Mouse (Mus musculus) midbrain, postnatal 0 days (tissue): ENCODE data around the gene Calcrl. TPM values are rescaled to one million over a fixed set of nuclear protein-coding genes. Genes with fewer than 3 reads are reported as not detected.

ENCODE experiments used
- ATAC-seq: fragments of 200-750 bp; cut with Nextera tagmentation; 2 replicates; pipeline ENCODE4 v1.8.0; 2017; ENCODE audit warnings: moderate number of reproducible peaks, mild to moderate bottlenecking, moderate TSS enrichment, moderate library complexity; ENCODE audit not compliant: low FRiP score
- DNase-seq: peaks from one replicate; pipeline ENCODE4 v3.0.0-alpha.2; 2015; ENCODE audit warnings: low spot score
- H3K27ac ChIP-seq: fragments of 300-500 bp; sonication (generic); 2 replicates; pipeline ENCODE4 v1.5.1; 2014; ENCODE audit warnings: low read depth, mild to moderate bottlenecking, low read length, mixed read lengths
- H3K27me3 ChIP-seq: fragments of 300-500 bp; sonication (generic); 2 replicates; pipeline ENCODE4 v1.6.1; 2014; ENCODE audit warnings: low read length, control low read depth, mixed read lengths; ENCODE audit not compliant: insufficient read depth
- H3K36me3 ChIP-seq: fragments of 300-500 bp; sonication (generic); 2 replicates; pipeline ENCODE4 v1.6.1; 2014; ENCODE audit warnings: low read length, control low read depth, mixed read lengths; ENCODE audit not compliant: insufficient read depth
- H3K4me1 ChIP-seq: fragments of 300-500 bp; sonication (generic); 2 replicates; pipeline ENCODE4 v1.6.1; 2014; ENCODE audit warnings: mild to moderate bottlenecking, control low read depth, antibody characterized with exemption, low read length, mixed read lengths; ENCODE audit not compliant: insufficient read depth
- H3K4me2 ChIP-seq: fragments of 300-500 bp; sonication (generic); 2 replicates; pipeline ENCODE4 v1.6.1; 2014; ENCODE audit warnings: low read depth, mild to moderate bottlenecking, low read length, mixed read lengths; ENCODE audit not compliant: poor library complexity, severe bottlenecking
- H3K4me3 ChIP-seq: fragments of 300-500 bp; sonication (generic); 2 replicates; pipeline ENCODE4 v1.5.1; 2014; ENCODE audit warnings: low read depth, mild to moderate bottlenecking, low read length, moderate library complexity
- H3K9ac ChIP-seq: fragments of 300-500 bp; sonication (generic); replicated peaks from 2 replicates; pipeline ENCODE4 v1.6.1; 2014; ENCODE audit warnings: mild to moderate bottlenecking, low read length, moderate library complexity, mixed read lengths; ENCODE audit not compliant: poor library complexity, severe bottlenecking
- H3K9me3 ChIP-seq: fragments of 300-500 bp; sonication (generic); 2 replicates; pipeline ENCODE4 v1.6.1; 2016; ENCODE audit warnings: low read length, control low read depth
- CTCF ChIP-seq: IDR thresholded peaks from 2 replicates; pipeline ENCODE4 v1.5.1; 2016; ENCODE audit warnings: antibody characterized with exemption, mild to moderate bottlenecking
- WGBS: fragments of 180-500 bp; shearing (Covaris S2); extraction: QIAGEN DNeasy Blood & Tissue Kit; methylation state at CpG from one replicate; pipeline ENCODE4 v1.1.7; 2014; 5-methylcytosine and 5-hydroxymethylcytosine counted together
- polyA plus RNA-seq: library from polyadenylated mRNA; unstranded; fragments of >200 nt; fragmentation: Nextera tagmentation; extraction: Ambion mirVana; gene quantifications from 2 replicates; pipeline ENCODE4 v1.2.1, GENCODE M21; 2015
- total RNA-seq: library from RNA; depleted of rRNA; stranded (reverse); fragments of >200 nt; gene quantifications from 2 replicates; pipeline ENCODE4 v1.2.3, GENCODE M21; 2014

The Calcrl gene
- total and polyA plus RNA-seq, 2 experiments from 2014 or later: 6.0 to 19.5 TPM

DNA sequence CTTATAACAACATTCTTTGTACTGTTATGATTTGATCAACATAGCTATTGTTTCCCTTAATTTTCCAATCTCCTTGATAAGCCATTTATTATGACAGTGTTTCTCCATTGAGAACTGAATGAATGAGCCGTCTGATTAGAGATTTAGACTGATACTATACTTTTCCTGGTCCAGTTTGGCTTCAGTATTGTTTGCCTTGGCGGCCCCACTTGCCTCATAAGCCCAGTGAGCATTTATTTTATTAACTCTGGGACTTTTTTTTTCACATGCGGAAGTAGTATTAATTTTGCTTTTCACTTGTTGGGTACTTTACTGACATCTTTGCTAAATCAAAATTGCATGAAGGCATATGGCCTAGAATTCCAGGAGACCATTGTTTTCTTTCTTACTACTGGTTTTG is 59.9 kb downstream of the Calcrl start:
- no peak for TF ChIP-seq CTCF
- no peak overlapping the region for H3K27ac ChIP-seq
- no peak overlapping the region for H3K4me2 ChIP-seq
- 84% methylated on average over 3 of the region's 3 CpGs for WGBS
- no peaks in the 10 kb centered on the region for H3K27me3 ChIP-seq
- ATAC-seq: no peak
- H3K36me3 ChIP-seq: no peaks in the 10 kb centered on the region
- DNase-seq: no peak
- no peaks in the 10 kb centered on the region for H3K4me1 ChIP-seq
- H3K9me3 ChIP-seq: no peaks in the 10 kb centered on the region
- no peak overlapping the region for H3K4me3 ChIP-seq
- H3K9ac ChIP-seq: no peak overlapping the region

DNA sequence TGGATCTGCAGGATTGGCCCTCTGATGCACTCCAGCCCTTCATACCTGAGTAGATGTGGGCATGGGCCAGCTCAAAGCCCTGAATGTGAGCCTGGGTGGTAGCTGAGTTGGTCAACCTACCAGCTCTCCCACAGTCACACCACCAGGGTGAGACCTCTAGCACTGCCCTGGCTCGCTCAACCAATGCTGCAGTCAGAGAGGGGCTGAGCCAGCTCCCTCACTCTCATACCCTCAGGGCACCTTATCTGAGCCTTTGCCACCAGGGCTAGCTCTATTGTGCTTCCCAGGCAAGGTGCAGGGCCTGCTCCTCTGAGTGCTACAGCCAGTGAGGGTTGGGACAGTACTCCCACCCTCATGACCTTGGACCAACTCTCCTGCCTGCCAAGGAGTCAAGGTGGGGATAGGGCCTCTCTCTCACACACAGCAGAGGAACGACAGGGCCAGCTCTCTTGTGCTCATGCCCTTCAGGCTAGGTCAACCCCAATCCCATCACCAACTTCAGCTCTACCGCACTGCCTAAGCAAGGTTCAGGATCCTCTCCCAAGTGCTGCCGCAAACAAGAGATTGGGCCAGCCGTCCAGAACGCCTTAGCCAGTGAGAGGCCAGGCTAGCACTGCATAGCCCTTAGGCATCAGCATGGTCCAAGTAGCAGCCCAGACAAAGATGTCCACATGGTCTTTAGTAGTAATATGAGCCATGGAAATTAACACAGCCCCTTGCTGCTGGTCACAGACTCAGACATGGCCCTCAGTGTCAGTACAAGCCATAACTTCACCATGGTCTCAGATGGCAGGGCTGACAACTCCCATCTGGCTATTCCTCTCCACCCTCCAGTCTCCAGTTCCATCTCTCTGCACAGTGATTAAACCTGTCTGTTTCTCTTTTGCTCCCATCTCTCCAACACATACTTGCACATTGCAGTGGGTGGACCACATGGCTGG is 62.2 kb downstream of the Calcrl start:
- Histone ChIP-seq H3K9ac (no peak overlapping the region), H3K36me3 (no peaks in the 10 kb centered on the region), H3K4me1 (no peaks in the 10 kb centered on the region), H3K27ac (no peak overlapping the region), H3K4me2 (no peak overlapping the region), H3K9me3 (no peaks in the 10 kb centered on the region), H3K4me3 (no peak overlapping the region), H3K27me3 (no peaks in the 10 kb centered on the region)
- no peak for TF ChIP-seq CTCF
- no peak; the same call in 1 of the 2 replicates for ATAC-seq
- WGBS: 94% methylated on average over 6 of the region's 6 CpGs
- DNase-seq: no peak

DNA sequence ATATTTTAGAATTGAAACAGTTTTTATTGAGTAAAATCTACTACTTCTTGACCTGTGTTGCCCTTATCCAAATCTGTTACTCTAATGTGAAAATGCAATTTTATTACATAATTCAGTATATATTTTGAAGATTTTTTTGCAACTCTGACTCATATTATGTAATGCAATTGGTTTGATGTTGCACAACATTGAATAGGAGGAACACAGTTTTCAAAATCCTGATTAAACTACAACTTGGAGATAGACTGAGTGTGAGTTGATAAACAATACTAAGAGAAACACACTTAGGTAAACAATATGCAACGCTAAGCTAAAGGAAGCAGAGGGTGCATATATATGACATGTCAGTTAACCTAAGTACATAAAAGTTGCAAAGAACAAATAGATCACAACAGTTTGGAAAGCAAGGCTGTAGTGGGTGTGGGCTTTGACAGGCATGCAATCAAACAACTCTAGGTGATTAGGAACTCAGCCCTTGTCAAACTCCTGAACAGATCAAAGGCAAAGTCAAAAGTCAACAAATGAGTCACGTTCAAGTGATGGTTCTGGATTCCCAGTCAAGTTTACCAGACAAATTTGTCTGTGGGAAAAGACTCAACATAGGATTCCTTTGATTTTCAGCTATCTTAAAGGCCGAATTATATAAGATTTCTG is 66.4 kb downstream of the Calcrl start:
- Histone ChIP-seq H3K27ac (no peak overlapping the region), H3K9ac (no peak overlapping the region), H3K9me3 (no peaks in the 10 kb centered on the region), H3K27me3 (no peaks in the 10 kb centered on the region), H3K4me2 (no peak overlapping the region), H3K4me3 (no peak overlapping the region), H3K36me3 (no peaks in the 10 kb centered on the region), H3K4me1 (no peaks in the 10 kb centered on the region)
- no peak for TF ChIP-seq CTCF
- no peak for DNase-seq
- no peak for ATAC-seq
- 71% methylated on average over 3 of the region's 3 CpGs for WGBS

DNA sequence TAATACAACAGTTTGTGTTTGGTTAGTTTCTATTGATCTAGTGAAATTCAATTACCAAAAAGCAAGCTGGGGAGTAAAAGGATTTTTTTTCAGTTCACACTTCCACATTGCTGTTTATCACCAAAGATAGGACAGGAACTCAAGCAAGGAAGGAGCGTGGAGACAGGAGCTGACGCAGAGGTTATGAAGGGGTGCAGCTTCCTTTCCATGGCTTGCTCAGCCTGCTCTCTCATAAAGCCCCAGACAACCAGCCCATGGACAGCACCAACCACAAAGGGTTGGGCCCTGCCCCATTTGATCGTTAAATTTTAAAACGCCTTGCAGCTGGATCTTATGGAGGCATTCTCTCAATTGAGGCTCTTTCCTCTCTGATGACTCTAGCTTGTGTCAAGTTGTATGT is 69.9 kb downstream of the Calcrl start:
- Histone ChIP-seq H3K4me1 (no peaks in the 10 kb centered on the region), H3K27ac (no peak overlapping the region), H3K9ac (no peak overlapping the region), H3K36me3 (no peaks in the 10 kb centered on the region), H3K4me3 (no peak overlapping the region), H3K27me3 (no peaks in the 10 kb centered on the region), H3K9me3 (no peaks in the 10 kb centered on the region), H3K4me2 (no peak overlapping the region)
- 95% methylated on average over 4 of the region's 4 CpGs for WGBS
- DNase-seq: no peak
- no peak for ATAC-seq
- TF ChIP-seq CTCF: no peak

DNA sequence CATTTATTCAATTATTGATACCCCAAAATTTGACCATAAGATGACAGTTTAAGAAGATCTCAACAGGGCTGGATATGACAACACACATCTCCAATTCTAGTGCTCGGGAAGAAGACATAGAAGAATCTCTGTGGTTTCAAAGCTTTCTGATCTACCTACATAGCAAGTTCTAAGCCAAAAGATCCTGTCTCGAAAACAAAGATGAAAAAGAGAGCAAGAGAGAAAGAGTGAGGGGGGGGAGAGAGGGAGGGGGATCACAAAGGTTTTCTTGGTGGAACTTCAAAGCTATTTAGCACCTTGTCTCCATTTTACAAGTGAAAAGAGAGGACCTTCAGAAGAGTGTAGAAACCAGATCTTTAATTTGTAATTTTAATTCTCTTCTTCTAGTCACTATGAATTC is 77.8 kb downstream of the Calcrl start:
- no peaks in the 10 kb centered on the region for H3K4me1 ChIP-seq
- H3K4me2 ChIP-seq: no peak overlapping the region
- WGBS: 73% methylated on average over 2 of the region's 2 CpGs
- H3K9me3 ChIP-seq: no peaks in the 10 kb centered on the region
- no peaks in the 10 kb centered on the region for H3K36me3 ChIP-seq
- no peak overlapping the region for H3K4me3 ChIP-seq
- H3K27me3 ChIP-seq: no peaks in the 10 kb centered on the region
- DNase-seq: no peak
- H3K9ac ChIP-seq: no peak overlapping the region
- ATAC-seq: no peak
- H3K27ac ChIP-seq: no peak overlapping the region
- TF ChIP-seq CTCF: no peak

DNA sequence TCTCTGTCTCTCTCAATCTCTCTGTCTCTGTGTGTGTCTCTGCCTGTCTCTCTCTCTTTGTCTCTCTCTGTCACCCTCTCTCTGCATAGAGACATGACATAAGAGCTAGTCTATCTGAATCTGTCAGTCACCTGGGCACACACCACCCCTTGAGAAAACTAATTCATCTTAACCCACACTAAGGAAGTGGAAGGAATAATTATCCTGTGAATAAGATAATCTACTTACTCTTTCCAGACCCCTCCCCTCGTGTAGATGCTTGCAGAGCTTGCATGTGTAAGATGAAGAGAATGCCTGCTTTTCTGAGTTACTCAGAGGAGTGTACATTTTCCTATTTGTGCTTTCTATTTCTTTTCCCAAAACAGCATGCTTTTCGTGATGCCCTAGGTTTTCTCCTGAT is 81.5 kb downstream of the Calcrl start:
- H3K9me3 ChIP-seq: no peaks in the 10 kb centered on the region
- no peaks in the 10 kb centered on the region for H3K27me3 ChIP-seq
- ATAC-seq (no peak), DNase-seq (no peak)
- H3K4me2 ChIP-seq: no peak overlapping the region
- no peak overlapping the region for H3K9ac ChIP-seq
- H3K4me3 ChIP-seq: no peak overlapping the region
- no peak overlapping the region for H3K27ac ChIP-seq
- no peak for TF ChIP-seq CTCF
- 52% methylated on average over 2 of the region's 2 CpGs for WGBS
- no peaks in the 10 kb centered on the region for H3K36me3 ChIP-seq
- no peaks in the 10 kb centered on the region for H3K4me1 ChIP-seq
